Mouse (Mus musculus): ENCODE measurements around the gene Chrnb2. TPM values are rescaled to one million over a fixed set of nuclear protein-coding genes. Genes with fewer than 3 reads are reported as not detected.
"Not testable (repeated sequence)": the region's sequence is repeated elsewhere in the genome, so short reads cannot be mapped to it uniquely, and the experiment has no call there.

Gene Chrnb2
- polyA plus RNA-seq, 1 experiment from 2014 or later = 2.6 TPM

- no peaks in the 10 kb centered on the region for H3K36me3 ChIP-seq (ENCODE audit: control insufficient read depth, insufficient read depth, low read length)
- no peak overlapping the region for H3K4me2 ChIP-seq (ENCODE audit: low read length)
- H3K9me3 ChIP-seq (ENCODE audit: control insufficient read depth, low read length) = 0 out of 2 replicates have a peak, but pooled peaks cover 3% of the 10 kb centered on the region
- H3K4me3 ChIP-seq (ENCODE audit: low read depth, low read length) = no peak overlapping the region
- ATAC-seq (replicated peaks; ENCODE audit: low FRiP score, low TSS enrichment, low read depth) (no peak), DNase-seq (ENCODE audit: low spot score) (no peak)
- WGBS = 79% methylated on average over 15 of the region's 15 CpGs
- H3K27ac ChIP-seq (ENCODE audit: low read depth) = no peak overlapping the region
- H3K27me3 ChIP-seq (replicated peaks; ENCODE audit: control insufficient read depth, insufficient read depth, low read length) = no peaks in the 10 kb centered on the region
- no peaks in the 10 kb centered on the region for H3K4me1 ChIP-seq (replicated peaks; ENCODE audit: control insufficient read depth, insufficient read depth, low read length)
- H3K9ac ChIP-seq (ENCODE audit: low read length) = no peak overlapping the region
Observed at GRCm38 (mm10) chr3:89802876-89803275, 38.4 kb upstream of the Chrnb2 start.

- Histone ChIP-seq H3K27me3 (replicated peaks; ENCODE audit: control insufficient read depth, insufficient read depth, low read length) (no peaks in the 10 kb centered on the region), H3K4me2 (ENCODE audit: low read length) (no peak overlapping the region), H3K9me3 (ENCODE audit: control insufficient read depth, low read length) (no peaks in the 10 kb centered on the region), H3K4me3 (ENCODE audit: low read depth, low read length) (no peak overlapping the region), H3K9ac (ENCODE audit: low read length) (no peak overlapping the region), H3K27ac (ENCODE audit: low read depth) (no peak overlapping the region), H3K4me1 (replicated peaks; ENCODE audit: control insufficient read depth, insufficient read depth, low read length) (no peaks in the 10 kb centered on the region), H3K36me3 (ENCODE audit: control insufficient read depth, insufficient read depth, low read length) (no peaks in the 10 kb centered on the region)
- DNase-seq (ENCODE audit: low spot score) (no peak), ATAC-seq (replicated peaks; ENCODE audit: low FRiP score, low TSS enrichment, low read depth) (no peak)
- WGBS = 15% methylated on average over 3 of the region's 3 CpGs
Observed at GRCm38 (mm10) chr3:89801507-89801847, 37.0 kb upstream of the Chrnb2 start.

DNA sequence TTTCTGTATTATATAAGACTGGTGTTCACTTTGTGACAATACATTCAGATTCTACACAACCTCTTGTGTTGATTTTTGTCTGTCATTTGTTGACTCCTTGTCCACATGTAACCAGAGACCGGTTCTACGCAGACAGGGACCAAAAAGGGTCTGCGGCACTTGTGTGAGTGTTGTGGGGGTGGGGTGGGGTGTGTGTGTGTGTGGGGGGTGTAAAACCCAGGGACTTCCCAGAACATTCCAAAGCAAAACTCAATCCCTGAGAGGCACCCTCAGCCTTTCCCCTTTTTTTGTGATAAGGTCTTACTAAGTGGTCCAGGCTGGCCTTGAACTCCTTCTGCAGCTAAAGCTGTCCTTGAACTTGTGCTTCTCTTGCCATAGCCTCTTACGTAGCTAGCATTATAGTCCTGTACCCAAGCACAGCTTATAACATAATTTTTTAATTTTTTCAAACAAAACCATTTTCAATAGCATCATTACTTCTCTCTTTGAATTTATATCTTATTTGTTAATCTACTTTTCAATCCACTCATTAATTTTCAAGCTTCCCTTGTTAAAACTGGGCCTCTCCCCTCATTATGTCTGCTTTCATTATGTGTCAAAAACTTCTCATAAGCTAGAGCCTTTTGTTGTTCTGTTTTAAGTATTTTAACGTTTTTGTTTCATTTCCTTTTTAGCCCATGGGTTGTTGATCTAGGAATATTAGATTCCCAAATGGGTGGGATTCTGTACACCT is 36.5 kb upstream of the Chrnb2 start:
- no peak for ATAC-seq (replicated peaks; ENCODE audit: low FRiP score, low TSS enrichment, low read depth)
- H3K4me2 ChIP-seq (ENCODE audit: low read length) = no peak overlapping the region
- WGBS = 55% methylated on average over 5 of the region's 5 CpGs

GRCm38 (mm10) chr3:89800078-89800477 is 35.6 kb upstream of the Chrnb2 start:
- ATAC-seq (replicated peaks; ENCODE audit: low FRiP score, low TSS enrichment, low read depth); H3K27ac ChIP-seq (ENCODE audit: low read depth); H3K9ac ChIP-seq (ENCODE audit: low read length); H3K4me1 ChIP-seq (replicated peaks; ENCODE audit: control insufficient read depth, insufficient read depth, low read length); DNase-seq (ENCODE audit: low spot score); H3K27me3 ChIP-seq (replicated peaks; ENCODE audit: control insufficient read depth, insufficient read depth, low read length); H3K36me3 ChIP-seq (ENCODE audit: control insufficient read depth, insufficient read depth, low read length); H3K4me3 ChIP-seq (ENCODE audit: low read depth, low read length); H3K4me2 ChIP-seq (ENCODE audit: low read length); H3K9me3 ChIP-seq (ENCODE audit: control insufficient read depth, low read length): not testable (repeated sequence)
- 54% methylated on average over 3 of the region's 3 CpGs for WGBS

More for the DNA sequence above, 36.5 kb upstream of the Chrnb2 start:
- DNase-seq (ENCODE audit: low spot score) = no peak
- Histone ChIP-seq H3K27ac (ENCODE audit: low read depth) (no peak overlapping the region), H3K4me1 (replicated peaks; ENCODE audit: control insufficient read depth, insufficient read depth, low read length) (no peaks in the 10 kb centered on the region), H3K27me3 (replicated peaks; ENCODE audit: control insufficient read depth, insufficient read depth, low read length) (no peaks in the 10 kb centered on the region), H3K36me3 (ENCODE audit: control insufficient read depth, insufficient read depth, low read length) (no peaks in the 10 kb centered on the region), H3K9me3 (ENCODE audit: control insufficient read depth, low read length) (no peaks in the 10 kb centered on the region), H3K9ac (ENCODE audit: low read length) (no peak overlapping the region), H3K4me3 (ENCODE audit: low read depth, low read length) (no peak overlapping the region)

DNA sequence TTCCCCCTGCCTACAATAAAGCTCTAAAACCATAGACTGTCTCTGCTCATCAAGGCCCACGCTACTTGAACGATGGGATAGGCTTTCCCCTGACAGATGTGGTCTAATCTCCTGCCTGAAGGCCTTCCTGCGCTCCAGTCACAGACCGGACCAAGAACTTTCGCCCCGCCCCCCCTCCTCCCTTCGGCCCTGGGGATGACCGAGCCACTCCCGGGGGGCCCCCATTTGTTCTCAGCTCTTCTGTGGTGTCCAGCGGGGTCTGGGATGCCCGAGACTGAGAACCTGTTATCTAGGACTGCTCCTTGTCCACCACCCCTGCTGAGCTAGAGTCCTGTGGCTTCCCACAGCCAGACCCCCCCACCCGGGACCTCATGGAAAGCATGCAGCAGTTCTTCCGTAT is 35.0 kb upstream of the Chrnb2 start:
- H3K4me1 ChIP-seq (replicated peaks; ENCODE audit: control insufficient read depth, insufficient read depth, low read length) = no peaks in the 10 kb centered on the region
- H3K27ac ChIP-seq (ENCODE audit: low read depth) = no peak overlapping the region
- no peak overlapping the region for H3K4me3 ChIP-seq (ENCODE audit: low read depth, low read length)
- DNase-seq (ENCODE audit: low spot score) (no peak), ATAC-seq (replicated peaks; ENCODE audit: low FRiP score, low TSS enrichment, low read depth) (no peak)
- no peaks in the 10 kb centered on the region for H3K9me3 ChIP-seq (ENCODE audit: control insufficient read depth, low read length)
- peak overlapping the region; percentile 42 for H3K4me2 ChIP-seq (ENCODE audit: low read length)
- no peak overlapping the region for H3K9ac ChIP-seq (ENCODE audit: low read length)
- 6% methylated on average over 13 of the region's 13 CpGs for WGBS
- no peaks in the 10 kb centered on the region for H3K36me3 ChIP-seq (ENCODE audit: control insufficient read depth, insufficient read depth, low read length)
- H3K27me3 ChIP-seq (replicated peaks; ENCODE audit: control insufficient read depth, insufficient read depth, low read length) = no peaks in the 10 kb centered on the region

- Histone ChIP-seq H3K9me3 (ENCODE audit: control insufficient read depth, low read length) (no peaks in the 10 kb centered on the region), H3K36me3 (ENCODE audit: control insufficient read depth, insufficient read depth, low read length) (no peaks in the 10 kb centered on the region), H3K27me3 (replicated peaks; ENCODE audit: control insufficient read depth, insufficient read depth, low read length) (no peaks in the 10 kb centered on the region), H3K27ac (ENCODE audit: low read depth) (no peak overlapping the region), H3K9ac (ENCODE audit: low read length) (no peak overlapping the region), H3K4me1 (replicated peaks; ENCODE audit: control insufficient read depth, insufficient read depth, low read length) (no peaks in the 10 kb centered on the region), H3K4me2 (ENCODE audit: low read length) (no peak overlapping the region), H3K4me3 (ENCODE audit: low read depth, low read length) (no peak overlapping the region)
- DNase-seq (ENCODE audit: low spot score) (no peak), ATAC-seq (replicated peaks; ENCODE audit: low FRiP score, low TSS enrichment, low read depth) (no peak)
- WGBS = 87% methylated on average over 3 of the region's 3 CpGs
Observed at GRCm38 (mm10) chr3:89798518-89798917, 34.1 kb upstream of the Chrnb2 start.

DNA sequence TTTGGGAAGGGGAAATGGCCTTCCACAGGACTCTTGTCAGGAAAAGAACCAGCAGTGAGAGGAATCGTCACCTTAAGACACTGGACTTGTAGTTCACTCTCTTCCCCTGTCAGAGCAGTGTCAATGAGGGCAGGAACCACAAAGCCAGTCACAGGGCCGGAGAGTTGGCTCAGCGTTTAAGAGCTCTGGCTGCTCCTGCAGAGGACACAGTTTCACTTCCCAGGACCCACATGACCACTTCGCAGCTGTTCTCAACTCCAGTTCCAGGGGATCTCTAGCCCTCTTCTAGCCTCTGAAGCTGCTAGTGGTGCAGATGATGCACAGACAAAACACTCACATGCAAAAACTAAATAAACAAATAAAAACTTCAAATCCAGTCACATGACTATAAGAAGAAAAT is 31.9 kb upstream of the Chrnb2 start:
- ATAC-seq (replicated peaks; ENCODE audit: low FRiP score, low TSS enrichment, low read depth) (no peak), DNase-seq (ENCODE audit: low spot score) (no peak)
- Histone ChIP-seq H3K27ac (ENCODE audit: low read depth) (no peak overlapping the region), H3K4me1 (replicated peaks; ENCODE audit: control insufficient read depth, insufficient read depth, low read length) (no peaks in the 10 kb centered on the region), H3K27me3 (replicated peaks; ENCODE audit: control insufficient read depth, insufficient read depth, low read length) (no peaks in the 10 kb centered on the region), H3K4me2 (ENCODE audit: low read length) (no peak overlapping the region), H3K9ac (ENCODE audit: low read length) (no peak overlapping the region), H3K36me3 (ENCODE audit: control insufficient read depth, insufficient read depth, low read length) (no peaks in the 10 kb centered on the region), H3K4me3 (ENCODE audit: low read depth, low read length) (no peak overlapping the region), H3K9me3 (ENCODE audit: control insufficient read depth, low read length) (no peaks in the 10 kb centered on the region)
- 35% methylated on average over 4 of the region's 4 CpGs for WGBS

GRCm38 (mm10) chr3:89795746-89796145 is 31.3 kb upstream of the Chrnb2 start:
- 71% methylated on average over 5 of the region's 5 CpGs for WGBS
- ATAC-seq (replicated peaks; ENCODE audit: low FRiP score, low TSS enrichment, low read depth) (no peak), DNase-seq (ENCODE audit: low spot score) (no peak)
- Histone ChIP-seq H3K27ac (ENCODE audit: low read depth) (no peak overlapping the region), H3K27me3 (replicated peaks; ENCODE audit: control insufficient read depth, insufficient read depth, low read length) (no peaks in the 10 kb centered on the region), H3K4me3 (ENCODE audit: low read depth, low read length) (no peak overlapping the region), H3K9me3 (ENCODE audit: control insufficient read depth, low read length) (no peaks in the 10 kb centered on the region), H3K4me2 (ENCODE audit: low read length) (no peak overlapping the region), H3K9ac (ENCODE audit: low read length) (no peak overlapping the region), H3K4me1 (replicated peaks; ENCODE audit: control insufficient read depth, insufficient read depth, low read length) (no peaks in the 10 kb centered on the region), H3K36me3 (ENCODE audit: control insufficient read depth, insufficient read depth, low read length) (no peaks in the 10 kb centered on the region)

GRCm38 (mm10) chr3:89794616-89795015 is 30.2 kb upstream of the Chrnb2 start:
- Histone ChIP-seq H3K9ac (ENCODE audit: low read length) (no peak overlapping the region), H3K27ac (ENCODE audit: low read depth) (no peak overlapping the region), H3K9me3 (ENCODE audit: control insufficient read depth, low read length) (no peaks in the 10 kb centered on the region), H3K36me3 (ENCODE audit: control insufficient read depth, insufficient read depth, low read length) (no peaks in the 10 kb centered on the region), H3K4me3 (ENCODE audit: low read depth, low read length) (no peak overlapping the region), H3K4me1 (replicated peaks; ENCODE audit: control insufficient read depth, insufficient read depth, low read length) (no peaks in the 10 kb centered on the region), H3K4me2 (ENCODE audit: low read length) (no peak overlapping the region), H3K27me3 (replicated peaks; ENCODE audit: control insufficient read depth, insufficient read depth, low read length) (no peaks in the 10 kb centered on the region)
- 52% methylated on average over 2 of the region's 2 CpGs for whole genome bisulfite sequencing
- DNase-seq (ENCODE audit: low spot score) (no peak), ATAC-seq (replicated peaks; ENCODE audit: low FRiP score, low TSS enrichment, low read depth) (no peak)
